Mouse (Mus musculus) limb, embryonic 13.5 days (tissue): ENCODE results near the gene Fuk. TPM values are rescaled to one million over a fixed set of nuclear protein-coding genes. Genes with fewer than 3 reads are reported as not detected.

Experiments
- ATAC-seq: fragments of 200-750 bp; cut with Nextera tagmentation; 2 replicates; pipeline ENCODE4 v1.8.0; 2017; ENCODE audit warnings: low read depth, moderate number of reproducible peaks, moderate TSS enrichment; ENCODE audit not compliant: low FRiP score
- H3K27ac ChIP-seq: fragments of 300-500 bp; sonication (generic); 2 replicates; pipeline ENCODE4 v1.5.1; 2015; ENCODE audit warnings: inconsistent platforms, mild to moderate bottlenecking, moderate library complexity
- H3K27me3 ChIP-seq: fragments of 300-500 bp; sonication (generic); 2 replicates; pipeline ENCODE4 v1.6.1; 2015; ENCODE audit warnings: mild to moderate bottlenecking, inconsistent platforms
- H3K36me3 ChIP-seq: fragments of 300-500 bp; sonication (generic); 2 replicates; pipeline ENCODE4 v1.6.1; 2015; ENCODE audit warnings: inconsistent platforms, mild to moderate bottlenecking, moderate library complexity
- H3K4me1 ChIP-seq: fragments of 300-500 bp; sonication (generic); 2 replicates; pipeline ENCODE4 v1.6.1; 2015; ENCODE audit warnings: inconsistent platforms
- H3K4me2 ChIP-seq: fragments of 300-500 bp; sonication (generic); replicated peaks from 2 replicates; pipeline ENCODE4 v1.6.1; 2015; ENCODE audit warnings: inconsistent platforms, mild to moderate bottlenecking, moderate library complexity
- H3K4me3 ChIP-seq: fragments of 300-500 bp; sonication (generic); 2 replicates; pipeline ENCODE4 v1.5.1; 2015; ENCODE audit warnings: moderate library complexity, mild to moderate bottlenecking, inconsistent platforms
- H3K9ac ChIP-seq: fragments of 300-500 bp; sonication (generic); 2 replicates; pipeline ENCODE4 v1.6.1; 2015; ENCODE audit warnings: mild to moderate bottlenecking, inconsistent platforms
- H3K9me3 ChIP-seq: fragments of 300-500 bp; sonication (generic); 2 replicates; pipeline ENCODE4 v1.6.1; 2016; ENCODE audit warnings: inconsistent platforms
- WGBS: fragments of 180-500 bp; shearing (Covaris S2); methylation state at CpG from one replicate; pipeline ENCODE4 v1.1.7; 2015; 5-methylcytosine and 5-hydroxymethylcytosine counted together
- polyA plus RNA-seq: library from polyadenylated mRNA; unstranded; fragments of >200 nt; fragmentation: Nextera tagmentation; extraction: Ambion mirVana; gene quantifications from 2 replicates; pipeline ENCODE4 v1.2.1, GENCODE M21; 2015

Fuk gene
- polyA plus RNA-seq = 14.7 and 16.1 TPM in 2 replicates

DNA sequence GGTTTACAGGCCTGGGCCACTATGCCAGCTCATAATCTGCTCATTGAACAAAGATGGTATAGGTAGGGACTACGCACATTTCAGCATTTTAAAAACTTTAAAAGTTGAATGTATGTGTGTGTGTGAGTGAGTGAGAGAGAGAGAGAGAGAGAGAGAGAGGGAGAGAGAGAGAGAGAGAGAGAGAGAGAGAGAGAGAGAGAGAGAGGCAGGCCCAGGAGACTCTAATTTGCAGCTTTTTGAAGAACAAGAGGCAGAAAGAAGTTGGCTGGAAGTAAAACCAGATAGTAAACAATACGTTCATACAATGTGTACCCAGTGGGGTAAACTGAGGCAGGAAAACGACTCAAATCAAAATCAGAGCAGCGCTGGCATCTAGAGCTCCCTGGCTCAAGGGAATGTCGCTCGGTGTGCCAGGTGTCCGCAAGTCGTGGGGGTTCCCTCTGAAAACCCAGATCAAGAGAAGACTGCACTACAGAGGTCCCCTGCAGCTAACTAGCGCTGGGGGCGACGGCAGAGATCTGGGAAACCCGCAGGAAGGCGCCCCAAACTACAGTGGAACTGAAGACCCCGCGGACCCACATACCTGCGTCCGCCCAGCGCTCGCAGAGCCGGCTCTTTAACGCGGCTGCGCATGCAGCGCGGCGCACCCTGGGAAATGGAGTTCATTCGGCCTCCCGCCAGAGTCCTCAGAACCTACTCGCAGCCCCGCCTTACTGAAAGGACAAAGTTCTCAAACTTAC lies at the start of gene Fuk:
Gene Fuk, minus strand, starts transcription at position 650 of the 740 bp plus-strand sequence.
- H3K4me2 ChIP-seq = peak within 1 kb of the TSS; percentile 66
- H3K9me3 ChIP-seq = no peaks in the 10 kb centered on the region
- 2% methylated on average over 30 of the region's 30 CpGs for WGBS
- peak within 1 kb of the TSS; percentile 83 for H3K9ac ChIP-seq
- H3K27me3 ChIP-seq = no peaks in the 10 kb centered on the region
- ATAC-seq = peak; percentile 98
- peaks cover 21% of the 10 kb centered on the region for H3K36me3 ChIP-seq
- H3K4me3 ChIP-seq = peak within 1 kb of the TSS; percentile 64
- H3K27ac ChIP-seq = no peak within 1 kb of the TSS
- peaks cover 3% of the 10 kb centered on the region for H3K4me1 ChIP-seq

DNA sequence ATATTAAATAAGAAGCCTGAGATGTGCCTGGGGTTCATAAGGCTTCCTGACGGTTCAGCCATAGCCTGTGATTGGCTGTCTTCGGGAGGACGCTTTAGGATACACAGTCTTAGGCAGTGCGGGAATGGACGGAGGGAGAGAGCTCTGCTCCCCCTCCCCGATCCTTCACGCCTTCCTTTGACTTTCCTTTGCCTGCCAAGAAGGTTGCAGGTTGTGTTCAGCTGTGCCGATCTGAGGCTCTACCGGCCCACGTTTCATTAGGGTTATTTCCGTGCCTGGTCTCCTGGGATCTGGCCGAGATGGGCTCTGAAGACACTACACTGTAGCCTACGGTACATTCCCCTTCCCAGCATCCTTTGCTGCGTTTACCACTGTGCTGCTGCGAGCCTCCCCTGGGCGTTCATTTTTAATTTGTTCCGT lies 47.8 kb upstream of the Fuk start:
- Histone ChIP-seq H3K4me1 (0 out of 2 replicates have a peak, but pooled peaks cover 5% of the 10 kb centered on the region), H3K27me3 (no peaks in the 10 kb centered on the region), H3K4me2 (no peak overlapping the region; the same call in 1 of the 2 replicates), H3K9ac (no peak overlapping the region), H3K36me3 (peaks cover 22% of the 10 kb centered on the region), H3K27ac (no peak overlapping the region; the same call in 1 of the 2 replicates), H3K4me3 (no peak overlapping the region), H3K9me3 (no peaks in the 10 kb centered on the region)
- WGBS = 77% methylated on average over 17 of the region's 17 CpGs
- peak; percentile 54; the same call in 1 of the 2 replicates for ATAC-seq

DNA sequence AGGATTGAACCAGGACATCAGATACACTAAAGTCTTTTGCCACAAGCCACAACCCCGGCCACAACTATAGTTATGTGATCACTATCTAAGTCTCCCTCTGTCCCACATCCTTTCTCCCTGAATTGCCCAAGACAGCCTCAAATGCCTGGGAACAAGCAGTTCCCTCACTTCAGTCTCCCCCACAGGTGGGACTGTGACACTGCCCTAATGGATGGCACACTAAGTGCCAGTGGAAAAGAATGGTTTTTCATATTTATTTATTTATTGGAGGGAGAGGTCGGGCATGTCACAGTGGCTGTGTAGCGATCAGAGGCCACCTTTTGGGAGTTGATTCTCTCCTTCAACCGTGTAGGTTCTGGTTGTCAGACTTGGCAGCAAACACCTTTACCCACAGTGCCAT lies 43.4 kb upstream of the Fuk start:
- Histone ChIP-seq H3K36me3 (peaks cover 8% of the 10 kb centered on the region; the same call in 1 of the 2 replicates), H3K4me3 (no peak overlapping the region), H3K9me3 (no peaks in the 10 kb centered on the region), H3K4me1 (peaks cover 17% of the 10 kb centered on the region), H3K4me2 (no peak overlapping the region), H3K27ac (no peak overlapping the region), H3K9ac (no peak overlapping the region), H3K27me3 (no peaks in the 10 kb centered on the region)
- ATAC-seq = no peak
- 82% methylated on average over 4 of the region's 4 CpGs for WGBS

DNA sequence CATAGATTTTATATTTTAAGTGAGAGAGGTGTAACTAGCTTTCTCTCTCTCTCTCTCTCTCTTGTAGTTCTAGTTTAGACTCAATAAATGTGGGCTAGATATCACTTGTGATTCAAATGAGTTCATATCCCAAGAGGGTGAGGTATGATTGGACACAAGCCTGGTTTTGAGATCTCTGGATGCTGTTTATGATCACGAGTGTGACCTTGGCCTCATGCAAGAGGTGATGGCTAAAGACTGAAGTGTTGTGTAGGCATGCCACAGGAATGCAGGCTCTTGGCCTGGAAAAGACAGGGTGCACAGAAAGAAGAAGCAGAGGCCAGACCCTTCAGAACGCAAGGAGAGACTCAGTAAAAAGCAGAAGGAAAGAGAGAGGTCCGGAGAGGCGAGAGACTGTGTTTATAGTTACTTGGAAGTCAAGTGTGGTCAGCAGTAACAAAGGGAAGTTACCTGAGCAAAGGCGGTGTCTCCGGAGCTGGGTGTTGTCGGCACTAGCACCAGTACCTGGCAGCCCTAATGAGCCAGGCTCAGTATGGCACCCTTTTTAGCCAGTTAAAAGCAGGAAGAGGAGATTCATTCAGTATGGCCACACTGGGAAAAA lies 42.1 kb upstream of the Fuk start:
- 91% methylated on average over 7 of the region's 7 CpGs for WGBS
- no peak overlapping the region for H3K4me2 ChIP-seq
- H3K27ac ChIP-seq = no peak overlapping the region
- no peak overlapping the region for H3K4me3 ChIP-seq
- H3K9me3 ChIP-seq = no peaks in the 10 kb centered on the region
- ATAC-seq = no peak
- peaks cover 12% of the 10 kb centered on the region for H3K4me1 ChIP-seq
- H3K36me3 ChIP-seq = peaks cover 8% of the 10 kb centered on the region; the same call in 1 of the 2 replicates
- no peaks in the 10 kb centered on the region for H3K27me3 ChIP-seq
- H3K9ac ChIP-seq = no peak overlapping the region

DNA sequence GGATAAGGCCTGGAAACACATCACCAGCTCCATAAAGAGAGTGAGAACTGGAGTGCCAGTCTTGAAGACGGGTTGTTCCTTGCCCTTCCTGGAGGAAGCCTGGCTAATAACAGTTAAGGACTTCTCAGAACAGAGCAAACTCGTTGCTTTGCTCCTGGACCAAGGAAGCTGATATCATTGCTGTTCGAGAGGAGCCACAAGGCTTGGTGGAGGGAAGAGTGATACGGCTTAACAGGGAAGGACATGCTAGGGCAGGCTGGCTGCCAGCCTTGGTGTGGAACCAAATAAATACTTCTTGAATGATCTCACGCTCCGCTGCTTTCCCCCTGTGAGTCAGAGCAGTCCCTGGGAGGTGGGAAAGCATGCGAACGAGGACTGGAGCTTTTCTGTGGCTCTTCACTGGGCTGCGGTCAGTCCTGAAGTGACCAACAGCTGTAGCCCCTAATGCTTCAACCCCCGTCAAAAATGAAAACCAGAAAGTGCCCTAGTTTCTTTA lies 39.2 kb upstream of the Fuk start:
- H3K27ac ChIP-seq = no peak overlapping the region; the same call in 1 of the 2 replicates
- H3K4me3 ChIP-seq = no peak overlapping the region
- 72% methylated on average over 10 of the region's 10 CpGs for WGBS
- H3K4me1 ChIP-seq = peaks cover 18% of the 10 kb centered on the region
- H3K27me3 ChIP-seq = no peaks in the 10 kb centered on the region
- no peak overlapping the region for H3K4me2 ChIP-seq
- no peaks in the 10 kb centered on the region for H3K9me3 ChIP-seq
- H3K9ac ChIP-seq = no peak overlapping the region
- peak; percentile 48; the same call in 1 of the 2 replicates for ATAC-seq
- peaks cover 5% of the 10 kb centered on the region; the same call in 1 of the 2 replicates for H3K36me3 ChIP-seq

DNA sequence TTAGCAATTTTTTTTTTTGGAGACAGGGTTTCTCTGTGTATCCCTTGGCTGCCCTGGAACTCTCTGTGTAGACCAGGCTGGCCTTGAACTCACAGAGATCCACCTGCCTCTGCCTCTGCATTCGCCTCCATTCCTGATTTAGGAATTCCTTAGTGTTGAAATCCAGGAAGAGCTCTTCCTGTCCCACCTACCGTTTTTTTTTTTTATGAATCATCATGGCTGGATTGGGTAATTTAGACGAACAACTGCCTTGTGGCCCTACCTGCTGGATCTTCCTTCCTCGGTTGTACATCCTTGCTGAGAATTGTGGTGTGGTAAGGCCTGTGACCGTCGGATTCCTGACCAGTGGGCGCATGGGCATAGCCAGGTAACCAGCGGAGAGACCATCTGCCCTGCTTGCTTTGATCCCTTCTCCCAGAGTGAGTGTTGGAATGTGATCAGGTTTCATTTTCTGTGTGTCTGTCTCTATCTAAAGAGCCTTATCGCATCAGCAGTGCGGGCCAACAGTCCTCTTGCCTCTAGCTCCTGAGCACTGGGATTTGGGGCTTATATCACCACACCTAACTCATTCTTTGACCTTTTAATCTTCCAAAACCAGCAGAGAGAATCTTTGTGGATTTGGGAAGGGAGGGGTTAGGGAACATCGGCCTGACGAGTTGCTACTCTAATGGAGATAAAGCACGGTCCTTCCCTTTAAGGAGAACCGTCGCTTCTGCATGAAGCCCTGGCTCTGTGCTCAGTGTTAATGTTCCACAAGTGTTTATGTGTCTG lies 38.6 kb upstream of the Fuk start:
- H3K4me2 ChIP-seq = no peak overlapping the region

DNA sequence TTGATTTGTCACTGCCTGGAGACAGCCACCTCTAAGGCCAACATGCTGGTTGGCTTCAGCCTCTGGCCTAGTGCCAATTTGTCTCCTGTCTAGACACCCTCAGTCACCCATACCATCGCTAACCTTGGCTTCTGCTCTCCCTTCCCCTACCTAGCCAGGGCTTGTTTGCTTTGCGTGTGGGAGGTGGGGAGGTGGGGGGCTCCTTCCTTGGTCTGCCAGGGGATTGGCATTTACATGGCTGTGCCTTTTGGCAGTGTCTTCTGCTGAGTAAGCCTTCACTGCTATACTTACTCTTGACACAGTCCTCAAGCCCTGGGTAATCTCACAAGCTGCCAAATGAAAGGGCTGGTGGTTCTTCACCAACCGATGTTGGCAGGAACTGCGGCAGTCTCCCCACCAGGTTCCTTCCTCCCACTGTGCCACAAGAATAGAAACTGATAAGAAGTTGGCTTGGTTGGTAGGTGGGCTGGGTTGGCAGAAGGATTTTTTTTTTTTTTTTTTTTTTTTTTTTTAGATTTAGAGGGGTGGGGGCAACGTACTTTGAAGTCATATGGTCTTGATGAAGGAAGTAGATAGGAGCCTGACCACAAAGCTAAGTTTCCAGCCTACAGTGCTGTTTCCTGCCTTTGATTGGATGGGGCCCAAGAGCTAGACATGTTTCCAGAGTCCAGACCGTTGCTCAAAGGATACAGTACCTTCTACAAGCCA lies 36.7 kb upstream of the Fuk start:
- Histone ChIP-seq H3K27me3 (no peaks in the 10 kb centered on the region), H3K9ac (no peak overlapping the region), H3K27ac (no peak overlapping the region), H3K4me3 (no peak overlapping the region), H3K36me3 (peaks cover 14% of the 10 kb centered on the region), H3K9me3 (no peaks in the 10 kb centered on the region), H3K4me1 (peaks cover 18% of the 10 kb centered on the region), H3K4me2 (no peak overlapping the region)
- peak; percentile 51; the same call in 1 of the 2 replicates for ATAC-seq
- WGBS = 73% methylated on average over 6 of the region's 6 CpGs

More for the DNA sequence above, 38.6 kb upstream of the Fuk start:
- H3K9ac ChIP-seq = no peak overlapping the region
- H3K36me3 ChIP-seq = peaks cover 5% of the 10 kb centered on the region; the same call in 1 of the 2 replicates
- WGBS = 86% methylated on average over 15 of the region's 15 CpGs
- no peaks in the 10 kb centered on the region for H3K9me3 ChIP-seq
- no peak overlapping the region for H3K4me3 ChIP-seq
- H3K4me1 ChIP-seq = peaks cover 18% of the 10 kb centered on the region
- no peaks in the 10 kb centered on the region for H3K27me3 ChIP-seq
- ATAC-seq = no peak
- no peak overlapping the region; the same call in 1 of the 2 replicates for H3K27ac ChIP-seq

DNA sequence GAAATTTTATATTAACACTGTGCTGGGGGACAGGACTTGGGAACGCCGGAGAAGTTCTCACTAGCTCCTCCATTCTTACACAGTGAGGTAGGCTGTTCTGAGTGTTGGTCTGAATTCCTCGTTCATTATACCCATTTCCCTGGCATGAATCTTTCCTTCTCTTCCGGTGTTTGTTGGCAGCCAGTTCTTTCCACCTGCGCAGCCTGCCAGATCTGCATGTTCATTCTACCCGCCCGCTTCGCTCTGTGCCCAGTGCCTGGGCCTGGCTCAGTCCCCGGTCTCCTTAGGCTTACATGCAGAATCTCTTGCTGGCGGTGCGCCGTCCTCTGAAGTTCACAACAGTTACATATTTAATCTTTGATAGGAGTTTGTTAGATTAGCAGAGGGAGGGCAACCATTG lies 33.9 kb upstream of the Fuk start:
- H3K4me3 ChIP-seq = no peak overlapping the region
- H3K27ac ChIP-seq = no peak overlapping the region
- H3K9ac ChIP-seq = no peak overlapping the region
- no peak overlapping the region for H3K4me2 ChIP-seq
- 93% methylated on average over 12 of the region's 12 CpGs for WGBS
- no peak for ATAC-seq
- H3K36me3 ChIP-seq = peaks cover 14% of the 10 kb centered on the region
- H3K4me1 ChIP-seq = peaks cover 10% of the 10 kb centered on the region
- no peaks in the 10 kb centered on the region for H3K27me3 ChIP-seq
- H3K9me3 ChIP-seq = no peaks in the 10 kb centered on the region

DNA sequence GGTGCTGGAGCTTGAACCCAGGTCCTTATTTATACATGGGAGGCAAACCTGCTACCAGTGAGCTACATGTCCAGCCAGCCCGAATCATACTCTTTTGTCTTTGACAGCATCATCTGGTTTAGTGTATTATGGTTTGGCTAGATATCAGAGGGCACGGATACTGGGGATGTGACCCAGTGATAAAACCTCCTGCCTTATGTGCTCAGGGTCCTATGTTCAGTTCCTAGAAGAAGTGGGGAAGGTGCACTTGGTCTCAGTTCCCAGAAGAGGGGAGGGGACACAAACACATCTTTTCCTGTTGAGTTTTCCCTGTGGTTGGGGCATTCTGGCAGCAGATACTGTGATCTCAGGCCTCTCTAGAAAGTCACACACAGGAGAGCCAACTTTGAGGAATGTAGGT lies 31.0 kb upstream of the Fuk start:
- Histone ChIP-seq H3K27ac (no peak overlapping the region), H3K4me1 (peaks cover 4% of the 10 kb centered on the region; the same call in 1 of the 2 replicates), H3K27me3 (no peaks in the 10 kb centered on the region), H3K9me3 (no peaks in the 10 kb centered on the region), H3K9ac (no peak overlapping the region), H3K4me2 (no peak overlapping the region), H3K36me3 (peaks cover 27% of the 10 kb centered on the region), H3K4me3 (no peak overlapping the region)
- no peak for ATAC-seq
- WGBS = 89% methylated on average over 2 of the region's 2 CpGs

DNA sequence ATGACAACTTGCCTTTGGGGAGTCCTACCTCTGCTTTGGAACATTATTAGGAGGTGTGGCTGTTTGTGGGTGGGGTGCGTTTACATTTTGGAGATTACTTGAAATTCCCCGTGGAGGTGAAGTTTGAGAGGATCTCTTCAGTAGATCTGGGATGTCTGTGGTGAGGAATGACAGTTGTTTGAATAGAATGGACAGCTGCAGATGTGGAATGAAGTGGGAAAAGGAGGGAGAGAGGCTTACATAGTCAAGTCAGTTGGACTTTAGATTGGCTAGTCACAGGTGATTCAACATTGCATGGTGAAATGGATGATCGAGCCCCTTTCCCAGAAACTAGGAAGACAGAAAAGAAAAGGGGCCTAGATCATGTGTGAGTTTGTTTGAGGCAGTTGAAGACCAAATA lies 30.2 kb upstream of the Fuk start:
- H3K36me3 ChIP-seq = peaks cover 27% of the 10 kb centered on the region
- no peaks in the 10 kb centered on the region for H3K27me3 ChIP-seq
- no peak overlapping the region for H3K4me3 ChIP-seq
- no peaks in the 10 kb centered on the region for H3K9me3 ChIP-seq
- H3K4me1 ChIP-seq = peaks cover 5% of the 10 kb centered on the region; the same call in 1 of the 2 replicates
- H3K9ac ChIP-seq = no peak overlapping the region
- ATAC-seq = no peak
- H3K27ac ChIP-seq = no peak overlapping the region
- no peak overlapping the region for H3K4me2 ChIP-seq
- WGBS = 81% methylated on average over 3 of the region's 3 CpGs

DNA sequence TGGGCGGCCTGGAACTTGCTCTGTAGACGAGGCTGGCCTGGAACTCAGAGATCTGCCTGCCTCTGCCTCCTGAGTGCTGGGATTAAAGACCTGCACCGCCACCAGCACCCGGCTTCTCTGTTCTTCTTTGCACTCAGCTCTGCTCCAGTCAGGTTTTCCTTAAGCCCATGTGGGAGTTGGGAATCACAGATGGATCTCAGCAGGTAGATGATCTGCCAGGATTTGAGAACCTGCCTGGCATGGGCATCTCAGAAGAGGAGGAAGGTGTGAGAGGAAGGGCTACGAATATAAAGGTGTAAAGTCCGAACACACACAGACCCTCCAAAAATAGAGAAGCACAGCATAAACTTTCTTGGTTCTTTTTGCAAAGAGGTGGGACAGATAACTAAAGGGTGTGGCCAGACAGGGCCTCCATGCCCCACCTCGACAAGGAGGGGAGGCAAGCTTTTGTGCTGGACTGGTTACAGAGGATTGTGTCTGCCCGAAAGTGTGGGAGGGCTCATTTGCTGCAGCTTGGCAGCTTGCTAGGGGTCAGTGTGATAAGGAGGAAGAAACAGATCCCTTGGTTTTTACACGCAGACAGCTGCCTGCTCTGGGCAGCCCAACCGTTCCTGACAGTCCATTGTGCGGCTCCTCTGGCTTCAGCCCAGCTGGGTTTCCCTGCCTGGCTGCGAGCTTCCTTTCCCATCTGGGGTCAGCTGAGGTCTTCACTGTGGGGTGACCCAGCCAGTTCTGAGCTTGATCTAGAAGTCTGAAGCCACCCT lies 29.1 kb upstream of the Fuk start:
- Histone ChIP-seq H3K9me3 (no peaks in the 10 kb centered on the region), H3K27ac (no peak overlapping the region), H3K4me1 (peaks cover 12% of the 10 kb centered on the region), H3K4me3 (no peak overlapping the region), H3K4me2 (no peak overlapping the region), H3K36me3 (peaks cover 27% of the 10 kb centered on the region), H3K27me3 (no peaks in the 10 kb centered on the region), H3K9ac (no peak overlapping the region)
- ATAC-seq = no peak
- 81% methylated on average over 12 of the region's 12 CpGs for WGBS
